Mouse (Mus musculus): ENCODE measurements at regions not wholly inside any gene's neighbourhood (a gene's known extent, or its start where the extent isn't known, plus 50 kb on each side); places are given as distances from the start of the nearest gene placed in this dataset.
A peak's percentile ranks its signal among the peaks of the same experiment; 100 is the strongest.

GRCm38 (mm10) chr1:111355435-111355834 lies 378.1 kb upstream of the Cdh19 start:
- H3K4me1 ChIP-seq (replicated peaks; ENCODE audit: low read depth, low read length), result no peaks in the 10 kb centered on the region
- TF ChIP-seq POU5F1 (IDR thresholded peaks at IDR 0.05; ENCODE audit: borderline replicate concordance, low read length), result no peak
- TF ChIP-seq CTCF (conservative IDR thresholded peaks at IDR 0.05; ENCODE audit: low read length), result no peak
- TF ChIP-seq NANOG (IDR thresholded peaks at IDR 0.05; ENCODE audit: borderline replicate concordance, low read length), result no peak
- no peaks in the 10 kb centered on the region for H3K9me3 ChIP-seq (ENCODE audit: low read length)
- H3K27me3 ChIP-seq (ENCODE audit: insufficient read depth, low read length), result no peaks in the 10 kb centered on the region
- H3K4me3 ChIP-seq (replicated peaks; ENCODE audit: low read length), result no peak overlapping the region
- no peaks in the 10 kb centered on the region for H3K36me3 ChIP-seq (ENCODE audit: insufficient read depth, low read length)

DNA sequence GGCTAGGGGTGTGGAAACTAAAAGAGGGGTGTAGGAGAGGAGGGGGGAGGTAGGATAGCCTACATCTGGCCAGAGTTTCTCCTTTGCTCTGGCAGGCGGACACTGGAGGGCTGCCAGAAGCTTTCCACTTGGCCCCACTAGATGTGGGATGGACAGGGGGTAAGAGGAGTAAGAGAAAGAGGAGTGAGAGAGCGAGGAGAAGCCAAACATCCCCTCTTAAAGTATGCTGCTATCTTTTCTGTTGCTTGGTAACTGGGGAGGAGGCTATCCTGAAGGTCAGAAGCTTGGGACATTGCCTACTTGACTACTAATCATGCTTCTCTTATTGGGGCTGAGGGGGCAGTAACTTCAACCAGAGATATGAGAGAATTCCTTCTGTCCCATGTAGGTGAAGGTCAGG lies 360.5 kb upstream of the Cdh19 start:
- Histone ChIP-seq H3K4me1 (replicated peaks; ENCODE audit: low read depth, low read length) (no peaks in the 10 kb centered on the region), H3K36me3 (ENCODE audit: insufficient read depth, low read length) (no peaks in the 10 kb centered on the region), H3K4me3 (replicated peaks; ENCODE audit: low read length) (no peak overlapping the region), H3K9me3 (ENCODE audit: low read length) (no peaks in the 10 kb centered on the region), H3K27me3 (ENCODE audit: insufficient read depth, low read length) (no peaks in the 10 kb centered on the region)
- TF ChIP-seq CTCF (conservative IDR thresholded peaks at IDR 0.05; ENCODE audit: low read length) (no peak), NANOG (IDR thresholded peaks at IDR 0.05; ENCODE audit: borderline replicate concordance, low read length) (no peak), POU5F1 (IDR thresholded peaks at IDR 0.05; ENCODE audit: borderline replicate concordance, low read length) (no peak)

DNA sequence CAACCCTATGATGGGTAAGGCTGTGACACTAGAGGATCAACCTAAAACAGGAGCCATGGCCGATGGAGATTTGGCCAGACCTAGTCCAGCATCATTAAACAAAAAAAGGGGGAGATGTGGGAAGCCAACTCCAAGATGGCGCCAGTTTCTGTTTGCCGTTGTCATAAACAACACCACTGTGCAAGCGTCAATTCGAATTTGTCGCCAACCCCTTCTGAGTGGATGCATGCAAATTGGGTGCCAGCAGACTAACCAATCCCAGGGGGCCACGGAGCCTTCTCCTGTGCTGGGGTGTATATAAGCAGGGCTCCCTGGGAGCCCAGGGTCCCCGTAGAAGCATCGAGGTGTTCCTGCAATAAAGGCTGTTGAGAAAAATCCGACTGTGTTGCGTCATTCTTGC lies 324.9 kb upstream of the Cdh19 start:
- Histone ChIP-seq H3K36me3 (ENCODE audit: insufficient read depth, low read length) (no peaks in the 10 kb centered on the region), H3K4me3 (replicated peaks; ENCODE audit: low read length) (no peak overlapping the region), H3K4me1 (replicated peaks; ENCODE audit: low read depth, low read length) (no peaks in the 10 kb centered on the region), H3K9me3 (ENCODE audit: low read length) (peaks cover 15% of the 10 kb centered on the region; the same call in 1 of the 2 replicates), H3K27me3 (ENCODE audit: insufficient read depth, low read length) (no peaks in the 10 kb centered on the region)
- TF ChIP-seq CTCF (conservative IDR thresholded peaks at IDR 0.05; ENCODE audit: low read length), result no peak
- TF ChIP-seq NANOG (IDR thresholded peaks at IDR 0.05; ENCODE audit: borderline replicate concordance, low read length), result no peak
- TF ChIP-seq POU5F1 (IDR thresholded peaks at IDR 0.05; ENCODE audit: borderline replicate concordance, low read length), result no peak

DNA sequence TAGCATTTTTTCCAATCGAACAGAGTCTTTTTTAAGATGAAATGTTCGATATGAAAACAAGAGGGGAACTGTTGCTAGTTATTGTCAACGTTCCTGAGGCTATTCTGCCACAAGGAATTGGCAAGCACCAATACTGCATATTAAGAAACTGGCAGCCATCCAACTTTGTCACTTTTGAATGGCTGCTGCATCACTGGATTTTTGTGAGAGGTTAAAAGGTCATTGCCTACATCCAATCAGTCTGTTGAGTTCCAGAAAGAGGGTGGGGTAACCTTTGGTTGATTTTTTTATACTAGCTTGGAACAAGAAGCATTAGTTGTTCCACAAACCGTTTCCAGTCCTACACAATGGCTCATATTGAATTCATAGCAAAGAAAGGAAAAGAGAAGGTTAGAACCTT lies 309.0 kb upstream of the Cdh19 start:
- Histone ChIP-seq H3K36me3 (ENCODE audit: insufficient read depth, low read length) (no peaks in the 10 kb centered on the region), H3K9me3 (ENCODE audit: low read length) (no peaks in the 10 kb centered on the region), H3K4me3 (replicated peaks; ENCODE audit: low read length) (no peak overlapping the region), H3K4me1 (replicated peaks; ENCODE audit: low read depth, low read length) (no peaks in the 10 kb centered on the region), H3K27me3 (ENCODE audit: insufficient read depth, low read length) (no peaks in the 10 kb centered on the region)
- TF ChIP-seq CTCF (conservative IDR thresholded peaks at IDR 0.05; ENCODE audit: low read length) (no peak), NANOG (IDR thresholded peaks at IDR 0.05; ENCODE audit: borderline replicate concordance, low read length) (no peak), POU5F1 (IDR thresholded peaks at IDR 0.05; ENCODE audit: borderline replicate concordance, low read length) (no peak)

DNA sequence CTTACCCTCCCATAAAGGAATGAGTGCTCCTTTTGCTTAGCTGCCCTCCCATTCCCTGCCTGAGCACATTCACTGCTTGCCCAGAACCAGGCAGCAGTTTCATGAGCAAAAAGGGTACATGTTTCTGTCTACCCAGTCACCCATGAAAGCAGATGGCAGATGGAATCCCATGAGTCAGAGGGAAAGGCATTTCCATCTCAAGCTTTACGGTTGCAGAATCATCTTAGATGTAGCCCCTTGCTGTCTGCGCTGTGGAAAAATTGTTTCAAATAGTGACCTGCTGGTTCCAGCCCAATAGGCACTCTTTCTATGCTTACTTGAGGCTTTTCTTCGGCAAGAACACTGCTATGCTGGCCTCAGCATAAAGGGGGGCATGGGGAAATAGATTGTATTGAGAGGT lies 308.5 kb upstream of the Cdh19 start:
- Histone ChIP-seq H3K27me3 (ENCODE audit: insufficient read depth, low read length) (no peaks in the 10 kb centered on the region), H3K4me1 (replicated peaks; ENCODE audit: low read depth, low read length) (no peaks in the 10 kb centered on the region), H3K9me3 (ENCODE audit: low read length) (no peaks in the 10 kb centered on the region), H3K36me3 (ENCODE audit: insufficient read depth, low read length) (no peaks in the 10 kb centered on the region), H3K4me3 (replicated peaks; ENCODE audit: low read length) (no peak overlapping the region)
- TF ChIP-seq POU5F1 (IDR thresholded peaks at IDR 0.05; ENCODE audit: borderline replicate concordance, low read length) (no peak), CTCF (conservative IDR thresholded peaks at IDR 0.05; ENCODE audit: low read length) (no peak), NANOG (IDR thresholded peaks at IDR 0.05; ENCODE audit: borderline replicate concordance, low read length) (no peak)

GRCm38 (mm10) chr1:111242814-111243213 lies 265.4 kb upstream of the Cdh19 start:
- TF ChIP-seq NANOG (IDR thresholded peaks at IDR 0.05; ENCODE audit: borderline replicate concordance, low read length) (no peak), POU5F1 (IDR thresholded peaks at IDR 0.05; ENCODE audit: borderline replicate concordance, low read length) (no peak), CTCF (conservative IDR thresholded peaks at IDR 0.05; ENCODE audit: low read length) (no peak)
- Histone ChIP-seq H3K9me3 (ENCODE audit: low read length) (no peaks in the 10 kb centered on the region), H3K4me1 (replicated peaks; ENCODE audit: low read depth, low read length) (no peaks in the 10 kb centered on the region), H3K36me3 (ENCODE audit: insufficient read depth, low read length) (no peaks in the 10 kb centered on the region), H3K4me3 (replicated peaks; ENCODE audit: low read length) (no peak overlapping the region), H3K27me3 (ENCODE audit: insufficient read depth, low read length) (no peaks in the 10 kb centered on the region)

GRCm38 (mm10) chr1:111242344-111242743 lies 265.0 kb upstream of the Cdh19 start:
- Histone ChIP-seq H3K27me3 (ENCODE audit: insufficient read depth, low read length) (no peaks in the 10 kb centered on the region), H3K9me3 (ENCODE audit: low read length) (no peaks in the 10 kb centered on the region), H3K4me3 (replicated peaks; ENCODE audit: low read length) (no peak overlapping the region), H3K36me3 (ENCODE audit: insufficient read depth, low read length) (no peaks in the 10 kb centered on the region), H3K4me1 (replicated peaks; ENCODE audit: low read depth, low read length) (no peaks in the 10 kb centered on the region)
- TF ChIP-seq POU5F1 (IDR thresholded peaks at IDR 0.05; ENCODE audit: borderline replicate concordance, low read length) (no peak), CTCF (conservative IDR thresholded peaks at IDR 0.05; ENCODE audit: low read length) (peak; percentile 21)
